Mouse (Mus musculus) limb, embryonic 12.5 days (tissue): ENCODE measurements around the gene Pstk. TPM values are rescaled to one million over a fixed set of nuclear protein-coding genes. Genes with fewer than 3 reads are reported as not detected.

Source experiments
- ATAC-seq: fragments of 200-750 bp; cut with Nextera tagmentation; 2 replicates; pipeline ENCODE4 v1.8.0; 2017; ENCODE audit warnings: low read depth, moderate TSS enrichment; ENCODE audit not compliant: insufficient number of reproducible peaks, insufficient read depth, low FRiP score, low TSS enrichment
- H3K27ac ChIP-seq: fragments of 300-500 bp; sonication (generic); 2 replicates; pipeline ENCODE4 v1.5.1; 2016; ENCODE audit warnings: mild to moderate bottlenecking, moderate library complexity
- H3K27me3 ChIP-seq: fragments of 300-500 bp; sonication (generic); 2 replicates; pipeline ENCODE4 v1.6.1; 2016; ENCODE audit warnings: mild to moderate bottlenecking, moderate library complexity
- H3K36me3 ChIP-seq: fragments of 300-500 bp; sonication (generic); 2 replicates; pipeline ENCODE4 v1.6.1; 2016; ENCODE audit warnings: mild to moderate bottlenecking, moderate library complexity
- H3K4me1 ChIP-seq: fragments of 300-500 bp; sonication (generic); replicated peaks from 2 replicates; pipeline ENCODE4 v1.6.1; 2016
- H3K4me2 ChIP-seq: fragments of 300-500 bp; sonication (generic); 2 replicates; pipeline ENCODE4 v1.6.1; 2016; ENCODE audit warnings: mild to moderate bottlenecking, moderate library complexity
- H3K4me3 ChIP-seq: fragments of 300-500 bp; sonication (generic); replicated peaks from 2 replicates; pipeline ENCODE4 v1.5.1; 2016; ENCODE audit warnings: mild to moderate bottlenecking
- H3K9ac ChIP-seq: fragments of 300-500 bp; sonication (generic); replicated peaks from 2 replicates; pipeline ENCODE4 v1.6.1; 2016; ENCODE audit warnings: mild to moderate bottlenecking, moderate library complexity
- H3K9me3 ChIP-seq: fragments of 300-500 bp; sonication (generic); 2 replicates; pipeline ENCODE4 v1.6.1; 2016; ENCODE audit warnings: mild to moderate bottlenecking, moderate library complexity
- WGBS: fragments of 180-500 bp; shearing (Covaris S2); methylation state at CpG from one replicate; pipeline ENCODE4 v1.1.7; 2016; 5-methylcytosine and 5-hydroxymethylcytosine counted together
- polyA plus RNA-seq: library from polyadenylated mRNA; unstranded; fragments of >200 nt; fragmentation: Nextera tagmentation; extraction: Ambion mirVana; gene quantifications from 2 replicates; pipeline ENCODE4 v1.2.1, GENCODE M21; 2016

The Pstk gene
- 72.5 and 79.4 TPM in 2 replicates for polyA plus RNA-seq

DNA sequence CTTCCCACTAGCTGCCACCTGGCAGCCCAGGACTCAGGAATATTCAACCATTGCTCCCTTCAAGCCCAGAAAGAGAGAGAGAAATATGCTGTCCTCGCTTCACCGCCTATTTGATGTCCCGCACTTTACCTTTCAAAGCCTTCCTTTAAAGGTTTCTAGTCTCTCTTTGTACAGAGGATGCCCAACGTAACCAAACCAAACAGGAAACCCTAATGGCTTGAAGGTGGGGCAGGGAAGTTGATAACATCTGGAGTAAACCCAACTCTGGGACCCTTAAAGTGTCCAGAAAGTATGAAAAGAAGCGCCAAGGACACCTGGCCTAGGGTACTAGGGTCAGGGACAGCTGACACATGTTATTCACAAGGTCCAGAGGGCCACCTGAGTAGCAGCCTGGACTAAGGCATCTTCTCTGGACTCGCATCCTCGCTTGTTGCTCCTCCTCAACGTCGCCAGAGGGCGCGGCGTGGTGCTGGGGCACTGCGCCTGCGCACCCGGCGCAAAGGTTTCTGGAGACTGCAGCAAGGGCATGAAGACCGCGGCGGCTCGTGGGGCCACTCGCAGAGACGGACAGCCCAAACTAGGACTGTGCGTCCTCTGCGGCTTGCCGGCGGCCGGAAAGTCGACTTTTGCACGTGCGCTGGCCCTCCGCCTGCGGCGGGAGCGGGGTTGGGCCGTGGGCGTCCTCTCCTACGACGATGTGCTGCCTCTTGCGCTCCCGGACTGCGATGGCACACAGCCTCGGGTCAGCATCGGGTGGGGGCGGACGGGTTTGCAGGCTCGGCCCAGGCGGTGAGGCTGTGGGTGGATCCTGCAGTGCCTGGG is at the start of gene Pstk:
Pstk (plus strand) TSS at position 494 of the 822 bp plus-strand sequence.
- H3K9ac ChIP-seq, result peak within 1 kb of the TSS; percentile 96
- H3K4me1 ChIP-seq, result peaks cover 10% of the 10 kb centered on the region
- peak; percentile 91 for ATAC-seq
- peaks cover 7% of the 10 kb centered on the region; the same call in 1 of the 2 replicates for H3K36me3 ChIP-seq
- H3K4me2 ChIP-seq, result peak within 1 kb of the TSS; percentile 73
- no peaks in the 10 kb centered on the region for H3K27me3 ChIP-seq
- peak within 1 kb of the TSS; percentile 76 for H3K4me3 ChIP-seq
- H3K9me3 ChIP-seq, result no peaks in the 10 kb centered on the region
- H3K27ac ChIP-seq, result peak within 1 kb of the TSS; percentile 97
- WGBS, result 5% methylated on average over 47 of the region's 47 CpGs

DNA sequence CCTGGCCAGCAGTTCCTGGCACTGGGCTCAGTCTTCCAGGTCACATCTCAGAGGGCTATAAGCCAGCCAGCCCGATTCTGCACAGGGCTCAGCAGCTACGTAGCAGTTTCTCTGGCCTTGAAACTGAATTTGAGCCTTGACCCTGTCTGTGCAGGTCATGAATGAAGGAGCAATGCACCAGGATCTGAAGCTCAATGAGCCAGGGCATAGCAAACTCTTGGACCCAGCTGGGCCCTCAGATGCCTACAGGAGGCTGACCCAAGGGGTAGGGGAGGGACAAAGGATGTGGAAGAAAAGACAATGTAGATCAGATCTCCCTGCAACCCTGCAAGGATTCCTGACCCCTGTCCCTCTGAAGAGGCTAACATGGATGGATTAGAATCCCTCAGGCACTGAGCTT is 48.7 kb upstream of the Pstk start, which contains the start of gene Cuzd1:
Cuzd1 (minus strand) TSS at position 101 of the 400 bp plus-strand sequence.
- 93% methylated on average over 2 of the region's 2 CpGs for WGBS
- Histone ChIP-seq H3K4me2 (no peak within 1 kb of the TSS), H3K27me3 (no peaks in the 10 kb centered on the region), H3K27ac (no peak within 1 kb of the TSS), H3K9ac (no peak within 1 kb of the TSS), H3K4me1 (no peaks in the 10 kb centered on the region), H3K9me3 (no peaks in the 10 kb centered on the region), H3K36me3 (no peaks in the 10 kb centered on the region), H3K4me3 (no peak within 1 kb of the TSS)
- no peak for ATAC-seq

DNA sequence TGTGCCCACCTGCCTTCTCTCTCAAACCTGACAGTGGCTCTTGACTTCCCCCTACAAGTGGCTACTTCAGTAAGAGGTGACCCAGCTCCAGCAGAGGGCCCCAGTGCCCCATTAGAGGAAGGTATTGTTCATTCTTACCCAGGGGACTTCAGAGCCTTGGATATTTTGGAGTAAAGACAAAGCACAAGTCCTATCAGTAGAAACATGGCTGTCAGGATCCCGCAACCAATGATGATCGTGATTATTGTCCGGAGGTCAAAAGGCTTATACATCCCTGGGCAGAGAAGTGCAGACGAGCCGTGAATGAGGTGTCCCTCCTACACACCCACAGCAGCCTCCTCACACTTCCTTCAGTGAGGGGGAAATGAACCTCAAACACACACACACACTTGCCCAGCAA is 43.9 kb upstream of the Pstk start:
- Histone ChIP-seq H3K27me3 (no peaks in the 10 kb centered on the region), H3K27ac (no peak overlapping the region), H3K36me3 (no peaks in the 10 kb centered on the region), H3K9me3 (no peaks in the 10 kb centered on the region), H3K9ac (no peak overlapping the region), H3K4me1 (no peaks in the 10 kb centered on the region), H3K4me3 (no peak overlapping the region), H3K4me2 (no peak overlapping the region)
- 90% methylated on average over 5 of the region's 5 CpGs for WGBS
- no peak for ATAC-seq

DNA sequence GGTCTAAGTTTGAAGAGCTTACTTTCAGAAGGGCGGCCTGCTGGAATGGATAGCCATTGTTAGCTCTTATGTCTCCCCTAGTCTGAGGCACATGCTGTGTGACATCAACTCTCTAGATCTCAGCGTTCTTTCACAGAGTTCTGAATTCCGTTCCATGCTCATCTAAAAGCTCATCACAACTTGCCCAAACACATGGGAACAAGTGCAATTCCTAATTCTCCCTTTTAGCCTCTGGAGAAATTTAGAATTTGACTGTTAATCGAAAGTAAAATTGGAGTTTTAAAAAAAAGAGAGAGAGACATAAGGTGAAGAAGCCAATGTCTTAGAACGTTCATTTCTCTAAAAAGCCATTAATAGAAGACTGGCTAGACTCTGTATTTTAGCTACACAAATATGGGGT is 41.5 kb upstream of the Pstk start, which contains the start of gene Fam24b:
Fam24b (minus strand) TSS at position 101 of the 400 bp plus-strand sequence.
- Histone ChIP-seq H3K36me3 (no peaks in the 10 kb centered on the region), H3K4me2 (no peak within 1 kb of the TSS), H3K27ac (no peak within 1 kb of the TSS), H3K9ac (no peak within 1 kb of the TSS), H3K9me3 (no peaks in the 10 kb centered on the region), H3K27me3 (no peaks in the 10 kb centered on the region), H3K4me1 (no peaks in the 10 kb centered on the region), H3K4me3 (no peak within 1 kb of the TSS)
- 91% methylated on average over 5 of the region's 5 CpGs for WGBS
- ATAC-seq, result no peak

DNA sequence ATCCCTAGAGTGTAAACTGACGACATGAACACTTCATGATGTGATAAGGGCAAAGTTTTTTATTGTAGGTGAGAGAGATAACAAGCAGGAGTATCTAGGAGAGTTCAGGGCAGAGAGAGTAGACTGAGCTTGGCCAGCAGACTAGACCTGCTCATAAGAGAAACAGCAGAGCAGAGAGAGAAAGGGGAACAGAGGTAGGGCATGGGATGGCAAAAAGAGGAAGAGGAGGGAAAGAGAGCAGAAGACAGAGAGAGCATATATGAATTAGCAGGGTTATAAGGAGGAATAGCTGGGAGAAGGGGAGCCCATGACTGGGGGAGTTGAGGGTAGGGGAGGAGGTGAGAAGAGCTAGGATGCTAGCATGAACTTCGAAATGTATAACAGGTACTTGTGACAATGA is 39.3 kb upstream of the Pstk start:
- no peak for ATAC-seq
- no peak overlapping the region for H3K4me3 ChIP-seq
- H3K9me3 ChIP-seq, result no peaks in the 10 kb centered on the region
- 78% methylated on average over 2 of the region's 2 CpGs for WGBS
- H3K4me2 ChIP-seq, result no peak overlapping the region
- no peaks in the 10 kb centered on the region for H3K4me1 ChIP-seq
- H3K36me3 ChIP-seq, result no peaks in the 10 kb centered on the region
- H3K27ac ChIP-seq, result no peak overlapping the region
- H3K9ac ChIP-seq, result no peak overlapping the region
- H3K27me3 ChIP-seq, result no peaks in the 10 kb centered on the region

DNA sequence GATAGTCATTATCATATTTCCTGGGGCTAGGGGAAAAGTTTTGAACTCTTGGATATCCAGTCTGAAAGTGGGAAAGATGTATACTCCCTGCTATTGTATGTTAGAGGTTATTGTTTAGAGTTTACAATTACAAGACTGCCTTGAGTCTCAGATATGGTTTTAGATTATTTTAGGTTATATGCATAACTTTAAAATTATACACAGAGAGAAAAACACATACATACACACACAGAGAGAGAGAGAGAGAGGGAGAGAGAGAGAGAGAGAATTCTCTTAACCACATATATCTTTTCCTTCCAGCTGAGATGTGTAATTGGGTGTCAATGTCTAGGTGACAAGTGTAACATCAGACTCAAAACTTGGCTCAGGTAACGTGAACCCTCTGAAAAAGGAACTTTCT is 37.4 kb upstream of the Pstk start, which contains the start of gene Fam24a:
Fam24a (plus strand) TSS at position 301 of the 400 bp plus-strand sequence.
- Histone ChIP-seq H3K36me3 (peaks cover 4% of the 10 kb centered on the region; the same call in 1 of the 2 replicates), H3K9me3 (no peaks in the 10 kb centered on the region), H3K4me1 (no peaks in the 10 kb centered on the region; the same call in 1 of the 2 replicates), H3K4me2 (no peak within 1 kb of the TSS), H3K27ac (no peak within 1 kb of the TSS), H3K4me3 (no peak within 1 kb of the TSS), H3K27me3 (no peaks in the 10 kb centered on the region), H3K9ac (no peak within 1 kb of the TSS)
- no peak for ATAC-seq
- 50% methylated on average over 1 of the region's 1 CpGs for WGBS

DNA sequence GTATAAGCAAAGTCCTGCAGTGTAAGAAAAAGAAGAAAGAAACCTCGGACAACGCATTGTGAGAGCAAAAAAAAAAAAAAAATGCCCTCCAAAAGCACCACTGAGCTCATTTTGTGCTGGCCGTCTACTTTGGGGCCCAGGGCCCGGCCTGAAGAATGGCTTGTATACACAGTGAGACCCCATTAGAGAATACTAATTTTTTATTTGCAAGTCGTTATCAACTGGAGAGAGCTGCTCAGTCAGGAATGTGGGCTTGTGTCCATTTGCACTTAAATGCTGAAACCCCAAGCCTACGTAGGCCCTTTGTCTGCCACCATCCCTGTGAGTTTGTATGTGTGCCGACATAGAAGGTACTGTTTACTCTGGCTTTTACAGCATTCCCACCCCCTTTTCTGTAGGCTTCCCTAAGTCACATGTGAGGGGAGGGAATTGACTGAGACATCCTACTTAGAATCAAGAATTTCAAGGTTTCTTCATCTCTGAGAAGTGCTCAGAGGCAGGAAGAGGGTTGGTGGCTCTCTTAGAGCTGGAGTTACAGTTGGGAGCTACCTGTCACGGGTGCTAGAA is 33.4 kb upstream of the Pstk start:
- Histone ChIP-seq H3K4me3 (no peak overlapping the region), H3K9me3 (no peaks in the 10 kb centered on the region), H3K4me2 (no peak overlapping the region), H3K4me1 (no peaks in the 10 kb centered on the region; the same call in 1 of the 2 replicates), H3K36me3 (peaks cover 35% of the 10 kb centered on the region), H3K27ac (no peak overlapping the region), H3K9ac (no peak overlapping the region), H3K27me3 (no peaks in the 10 kb centered on the region)
- ATAC-seq, result no peak
- WGBS, result 62% methylated on average over 8 of the region's 8 CpGs

DNA sequence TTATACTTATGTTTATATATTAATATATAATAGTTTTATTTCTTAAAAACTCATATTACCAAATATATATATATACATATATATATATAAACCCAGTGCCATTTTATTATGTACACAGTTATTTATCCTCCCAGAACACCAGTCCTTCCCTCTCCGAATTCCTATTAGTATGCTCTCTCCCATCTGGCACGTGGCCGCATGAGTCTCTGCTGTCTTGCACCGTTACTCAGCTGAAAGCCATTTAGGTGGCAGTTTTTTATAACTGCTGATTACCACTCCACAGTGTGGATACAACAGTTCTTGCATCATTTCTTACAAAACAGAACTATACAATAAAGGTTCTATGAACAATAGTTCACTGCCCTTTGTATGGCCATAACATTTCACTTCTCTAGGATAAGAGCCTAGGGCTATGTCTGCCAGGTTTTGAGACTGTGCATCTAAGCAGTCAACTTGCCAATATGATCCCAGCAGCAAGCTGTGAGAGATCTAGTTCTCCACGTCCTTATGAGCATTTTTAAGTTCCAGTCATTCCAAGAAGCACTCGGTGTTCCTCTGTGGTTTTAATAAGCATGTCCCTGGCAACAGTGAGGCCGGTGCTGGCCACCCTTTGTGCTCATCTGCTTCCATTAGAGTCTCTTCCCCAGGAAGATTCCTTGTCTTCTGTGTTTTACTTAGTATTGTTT is 24.9 kb upstream of the Pstk start:
- Histone ChIP-seq H3K27me3 (no peaks in the 10 kb centered on the region), H3K36me3 (peaks cover 68% of the 10 kb centered on the region), H3K4me1 (no peaks in the 10 kb centered on the region), H3K9ac (no peak overlapping the region), H3K9me3 (no peaks in the 10 kb centered on the region), H3K4me3 (no peak overlapping the region), H3K4me2 (no peak overlapping the region), H3K27ac (0 out of 2 replicates have a peak overlapping the region, but pooled peaks have one; percentile 29)
- no peak for ATAC-seq
- 80% methylated on average over 7 of the region's 7 CpGs for WGBS

DNA sequence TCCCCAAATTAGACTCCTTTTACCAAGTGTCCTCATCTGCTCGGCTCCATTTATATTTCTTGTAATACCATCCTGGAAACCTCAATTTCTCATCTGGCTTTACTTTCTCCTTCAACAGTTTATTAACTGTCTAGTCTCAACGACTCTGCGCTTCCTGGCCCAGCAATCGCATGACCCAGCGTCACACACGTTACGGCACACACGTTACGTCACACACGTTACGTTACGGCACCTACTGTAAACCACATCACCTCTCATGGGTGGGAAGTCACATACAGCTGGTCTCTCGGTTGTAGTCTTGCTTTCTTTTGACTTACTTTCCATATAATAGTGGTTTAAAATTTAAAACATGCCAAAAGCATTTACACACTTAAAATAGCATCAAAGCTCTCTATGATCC is 14.8 kb upstream of the Pstk start:
- peaks cover 3% of the 10 kb centered on the region for H3K4me1 ChIP-seq
- H3K27me3 ChIP-seq, result no peaks in the 10 kb centered on the region
- H3K4me2 ChIP-seq, result no peak overlapping the region
- no peak overlapping the region for H3K9ac ChIP-seq
- 96% methylated on average over 13 of the region's 13 CpGs for WGBS
- no peak overlapping the region for H3K4me3 ChIP-seq
- H3K27ac ChIP-seq, result no peak overlapping the region
- H3K9me3 ChIP-seq, result no peaks in the 10 kb centered on the region
- no peak for ATAC-seq
- H3K36me3 ChIP-seq, result peaks cover 67% of the 10 kb centered on the region

DNA sequence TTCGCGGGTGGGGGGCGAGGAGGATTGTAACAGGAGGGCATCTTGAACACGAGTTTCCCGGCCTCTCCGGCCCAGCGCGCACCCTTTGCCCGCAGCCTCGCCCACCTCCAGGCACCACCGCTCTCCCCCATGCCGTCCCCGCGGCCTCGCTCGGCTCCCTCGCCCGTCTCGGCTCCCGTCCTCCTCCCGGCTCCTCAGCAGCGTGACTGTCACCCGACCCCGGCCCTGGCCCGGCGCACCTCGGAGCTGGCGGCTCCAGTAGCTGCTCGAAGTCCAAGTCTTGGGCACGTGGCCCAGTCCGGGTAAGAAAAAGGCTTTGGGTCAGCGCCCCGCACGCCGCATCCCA is 8.7 kb upstream of the Pstk start:
- ATAC-seq, result peak; percentile 86
- Histone ChIP-seq H3K36me3 (peaks cover 27% of the 10 kb centered on the region), H3K4me2 (peak overlapping the region; percentile 85), H3K4me3 (peak overlapping the region; percentile 78), H3K9me3 (no peaks in the 10 kb centered on the region), H3K27ac (peak overlapping the region; percentile 93), H3K27me3 (no peaks in the 10 kb centered on the region), H3K9ac (peak overlapping the region; percentile 89), H3K4me1 (peaks cover 14% of the 10 kb centered on the region)
- under 1% methylated on average over 35 of the region's 35 CpGs for WGBS
